Mouse (Mus musculus) lung, adult 2 months (tissue): Measurements from ENCODE around the gene Btd.

Experiments
- CTCF ChIP-seq: fragments of 200-500 bp; IDR thresholded peaks from 2 replicates; pipeline ENCODE4 v1.5.1; 2011; ENCODE audit warnings: mild to moderate bottlenecking, low read length, control low read depth; ENCODE audit not compliant: insufficient read depth
- POLR2A ChIP-seq: fragments of 200-500 bp; IDR thresholded peaks from 2 replicates; pipeline ENCODE4 v1.6.1; 2011; ENCODE audit warnings: low read depth, mild to moderate bottlenecking, control low read depth, low read length, borderline replicate concordance; ENCODE audit errors: extremely low read depth

DNA sequence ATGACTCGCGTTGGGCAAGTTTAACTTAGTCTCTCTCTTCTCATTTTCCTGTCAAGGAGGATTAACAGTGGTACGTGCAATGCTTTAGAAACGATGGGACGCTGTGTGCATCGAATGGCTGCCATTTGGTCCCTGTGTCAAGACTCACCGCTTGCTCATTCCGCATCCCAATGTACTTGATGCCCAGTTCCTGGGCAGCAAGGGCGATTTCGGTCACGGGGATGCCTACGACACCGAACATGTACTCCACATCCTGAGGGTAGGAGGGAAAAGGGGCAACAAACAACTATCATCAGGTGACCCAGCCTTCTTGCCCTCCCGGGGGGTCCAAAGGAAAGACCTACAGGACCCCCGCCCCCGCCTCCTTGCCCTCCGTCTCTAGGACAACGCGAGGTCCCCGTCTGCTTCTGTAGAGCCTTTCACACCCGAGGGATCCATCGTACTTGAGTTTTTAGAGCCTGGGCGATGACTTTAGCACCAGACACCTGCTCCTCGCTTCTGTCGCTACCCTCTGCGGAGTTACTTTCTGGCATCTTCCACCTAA is 410 bp upstream of the Btd start, which contains the start of gene Gm49387:
- TF ChIP-seq CTCF (no peak), POLR2A (no peak)
